Mouse (Mus musculus) midbrain, embryonic 14.5 days (tissue): ENCODE data around the gene Ccpg1. TPM values are rescaled to one million over a fixed set of nuclear protein-coding genes. Genes with fewer than 3 reads are reported as not detected.

ENCODE experiments used
- ATAC-seq: fragments of 200-750 bp; cut with Nextera tagmentation; 2 replicates; pipeline ENCODE4 v1.8.0; 2017; ENCODE audit warnings: moderate number of reproducible peaks, moderate library complexity; ENCODE audit not compliant: low FRiP score, low TSS enrichment
- DNase-seq: peaks from one replicate; pipeline ENCODE4 v3.0.0-alpha.2; 2015
- H3K27ac ChIP-seq: fragments of 300-500 bp; sonication (generic); replicated peaks from 2 replicates; pipeline ENCODE4 v1.5.1; 2014; ENCODE audit warnings: mild to moderate bottlenecking, low read depth, low read length, moderate library complexity
- H3K27me3 ChIP-seq: fragments of 300-500 bp; sonication (generic); 2 replicates; pipeline ENCODE4 v1.6.1; 2014; ENCODE audit warnings: low read length, control low read depth, mixed read lengths; ENCODE audit not compliant: control insufficient read depth, insufficient read depth
- H3K36me3 ChIP-seq: fragments of 300-500 bp; sonication (generic); 2 replicates; pipeline ENCODE4 v1.6.1; 2014; ENCODE audit warnings: low read length, control low read depth; ENCODE audit not compliant: control insufficient read depth, insufficient read depth
- H3K4me1 ChIP-seq: fragments of 300-500 bp; sonication (generic); 2 replicates; pipeline ENCODE4 v1.6.1; 2014; ENCODE audit warnings: mild to moderate bottlenecking, antibody characterized with exemption, low read length, control low read depth; ENCODE audit not compliant: control insufficient read depth, insufficient read depth
- H3K4me2 ChIP-seq: fragments of 300-500 bp; sonication (generic); 2 replicates; pipeline ENCODE4 v1.6.1; 2014; ENCODE audit warnings: mild to moderate bottlenecking, low read length, moderate library complexity
- H3K4me3 ChIP-seq: fragments of 300-500 bp; sonication (generic); replicated peaks from 2 replicates; pipeline ENCODE4 v1.5.1; 2014; ENCODE audit warnings: low read depth, low read length
- H3K9ac ChIP-seq: fragments of 300-500 bp; sonication (generic); replicated peaks from 2 replicates; pipeline ENCODE4 v1.6.1; 2014; ENCODE audit warnings: mild to moderate bottlenecking, low read length, moderate library complexity
- H3K9me3 ChIP-seq: fragments of 300-500 bp; sonication (generic); 2 replicates; pipeline ENCODE4 v1.6.1; 2016; ENCODE audit warnings: low read length, control low read depth, mixed read lengths; ENCODE audit not compliant: control insufficient read depth
- WGBS: fragments of 180-500 bp; shearing (Covaris S2); extraction: QIAGEN DNeasy Blood & Tissue Kit; methylation state at CpG from one replicate; pipeline ENCODE4 v1.1.7; 2014; 5-methylcytosine and 5-hydroxymethylcytosine counted together
- polyA plus RNA-seq: library from polyadenylated mRNA; unstranded; fragments of >200 nt; fragmentation: Nextera tagmentation; extraction: Ambion mirVana; gene quantifications from 2 replicates; pipeline ENCODE4 v1.2.1, GENCODE M21; 2014

Gene Ccpg1
- 28.4 and 44.1 TPM in 2 replicates for polyA plus RNA-seq

- peak within 1 kb of the TSS; percentile 81 for H3K4me2 ChIP-seq
- peak within 1 kb of the TSS; percentile 89 for H3K27ac ChIP-seq
- no peaks in the 10 kb centered on the region for H3K27me3 ChIP-seq
- H3K9me3 ChIP-seq: no peaks in the 10 kb centered on the region
- WGBS: under 1% methylated on average over 86 of the region's 88 CpGs
- ATAC-seq (peak; percentile 99), DNase-seq (peak; percentile 98)
- H3K4me3 ChIP-seq: peak within 1 kb of the TSS; percentile 87
- no peaks in the 10 kb centered on the region for H3K36me3 ChIP-seq
- H3K4me1 ChIP-seq: peaks cover 18% of the 10 kb centered on the region
- H3K9ac ChIP-seq: peak within 1 kb of the TSS; percentile 84
Observed at GRCm38 (mm10) chr9:72985250-72986220, at the start of gene Ccpg1, which contains the start of gene Ccpg1os. Ccpg1 (plus strand) TSS chr9:72985429. Ccpg1os (minus strand) TSS chr9:72985382.

- no peaks in the 10 kb centered on the region for H3K9me3 ChIP-seq
- WGBS: 80% methylated on average over 2 of the region's 2 CpGs
- H3K9ac ChIP-seq: no peak overlapping the region
- H3K27me3 ChIP-seq: no peaks in the 10 kb centered on the region
- H3K4me2 ChIP-seq: no peak overlapping the region
- no peaks in the 10 kb centered on the region for H3K36me3 ChIP-seq
- ATAC-seq (no peak), DNase-seq (no peak)
- no peak overlapping the region for H3K27ac ChIP-seq
- no peaks in the 10 kb centered on the region for H3K4me1 ChIP-seq
- H3K4me3 ChIP-seq: no peak overlapping the region
Observed at GRCm38 (mm10) chr9:72936301-72936700, 48.9 kb upstream of the Ccpg1 start.

GRCm38 (mm10) chr9:72943424-72943823, 41.8 kb upstream of the Ccpg1 start:
- Histone ChIP-seq H3K9ac (no peak overlapping the region), H3K36me3 (peaks cover 24% of the 10 kb centered on the region), H3K4me2 (no peak overlapping the region), H3K27ac (no peak overlapping the region), H3K4me1 (no peaks in the 10 kb centered on the region), H3K4me3 (no peak overlapping the region), H3K9me3 (no peaks in the 10 kb centered on the region), H3K27me3 (no peaks in the 10 kb centered on the region)
- ATAC-seq: no peak
- no peak for DNase-seq
- 61% methylated on average over 3 of the region's 3 CpGs for WGBS

- H3K9me3 ChIP-seq: no peaks in the 10 kb centered on the region
- H3K9ac ChIP-seq: no peak overlapping the region
- H3K4me3 ChIP-seq: no peak overlapping the region
- no peak overlapping the region for H3K4me2 ChIP-seq
- 91% methylated on average over 13 of the region's 13 CpGs for WGBS
- ATAC-seq: no peak
- H3K27ac ChIP-seq: no peak overlapping the region
- H3K4me1 ChIP-seq: no peaks in the 10 kb centered on the region
- no peak for DNase-seq
- H3K36me3 ChIP-seq: peaks cover 24% of the 10 kb centered on the region
- no peaks in the 10 kb centered on the region for H3K27me3 ChIP-seq
Observed at GRCm38 (mm10) chr9:72944286-72944685, 40.9 kb upstream of the Ccpg1 start.

- Histone ChIP-seq H3K4me1 (no peaks in the 10 kb centered on the region), H3K4me2 (no peak overlapping the region), H3K27ac (no peak overlapping the region), H3K9ac (no peak overlapping the region), H3K9me3 (no peaks in the 10 kb centered on the region), H3K27me3 (no peaks in the 10 kb centered on the region), H3K36me3 (peaks cover 24% of the 10 kb centered on the region), H3K4me3 (no peak overlapping the region)
- WGBS: 97% methylated on average over 1 of the region's 1 CpGs
- ATAC-seq (no peak), DNase-seq (no peak)
Observed at GRCm38 (mm10) chr9:72947010-72947409, 38.2 kb upstream of the Ccpg1 start.

- Histone ChIP-seq H3K27ac (no peak overlapping the region), H3K4me1 (no peaks in the 10 kb centered on the region), H3K4me3 (no peak overlapping the region), H3K9me3 (no peaks in the 10 kb centered on the region), H3K36me3 (peaks cover 23% of the 10 kb centered on the region), H3K27me3 (no peaks in the 10 kb centered on the region), H3K9ac (no peak overlapping the region), H3K4me2 (no peak overlapping the region)
- DNase-seq (no peak), ATAC-seq (no peak)
- 76% methylated on average over 7 of the region's 7 CpGs for WGBS
Observed at GRCm38 (mm10) chr9:72949572-72949971, 35.7 kb upstream of the Ccpg1 start.

- Histone ChIP-seq H3K9me3 (no peaks in the 10 kb centered on the region), H3K9ac (no peak overlapping the region), H3K4me1 (peaks cover 9% of the 10 kb centered on the region), H3K4me3 (no peak overlapping the region), H3K27me3 (no peaks in the 10 kb centered on the region), H3K4me2 (no peak overlapping the region), H3K27ac (no peak overlapping the region), H3K36me3 (no peaks in the 10 kb centered on the region)
- WGBS: 68% methylated on average over 2 of the region's 2 CpGs
- DNase-seq (peak; percentile 62), ATAC-seq (no peak)
Observed at GRCm38 (mm10) chr9:72954746-72955145, 30.5 kb upstream of the Ccpg1 start.

- WGBS: 22% methylated on average over 1 of the region's 1 CpGs
- DNase-seq (peak; percentile 68), ATAC-seq (no peak)
- Histone ChIP-seq H3K9me3 (no peaks in the 10 kb centered on the region), H3K27ac (no peak overlapping the region), H3K27me3 (no peaks in the 10 kb centered on the region), H3K36me3 (no peaks in the 10 kb centered on the region), H3K4me3 (no peak overlapping the region), H3K4me2 (no peak overlapping the region), H3K9ac (no peak overlapping the region), H3K4me1 (peaks cover 9% of the 10 kb centered on the region)
Observed at GRCm38 (mm10) chr9:72955546-72955945, 29.7 kb upstream of the Ccpg1 start.
